Mouse (Mus musculus) MEL (cell line): ENCODE measurements around the gene Prdx2. TPM values are rescaled to one million over a fixed set of nuclear protein-coding genes. Genes with fewer than 3 reads are reported as not detected.
A peak's percentile ranks its signal among the peaks of the same experiment; 100 is the strongest.

Experiments used
- DNase-seq: peaks from one replicate; pipeline ENCODE4 v3.0.0; 2011; ENCODE audit warnings: low read depth, low spot score
- H3K27ac ChIP-seq: 2 replicates; pipeline ENCODE4 v1.5.1; 2012; ENCODE audit warnings: low read depth, mild to moderate bottlenecking, control low read depth, low read length, moderate library complexity; ENCODE audit not compliant: control insufficient read depth
- H3K27me3 ChIP-seq, 2 experiments: fragments of 150-350 bp in 1 of 2; sonication (generic) in 1 of 2; 2 replicates each; pipeline ENCODE4 v1.6.1; 2012; ENCODE audit warnings: low read length in 2 of 2, mild to moderate bottlenecking in 2 of 2, improper control_type of control experiment in 1 of 2, moderate library complexity in 1 of 2; ENCODE audit not compliant: insufficient read depth in 2 of 2, control insufficient read depth in 1 of 2
- H3K36me3 ChIP-seq, 2 experiments: 2 replicates each; pipeline ENCODE4 v1.6.1; 2012 to 2014; ENCODE audit warnings: low read length in 2 of 2, improper control_type of control experiment in 1 of 2, inconsistent platforms in 1 of 2, mild to moderate bottlenecking in 1 of 2; ENCODE audit not compliant: insufficient read depth in 2 of 2, control insufficient read depth in 1 of 2
- H3K4me1 ChIP-seq, 2 experiments: fragments of 150-350 bp in 1 of 2; sonication (generic) in 1 of 2; 2 replicates each; pipeline ENCODE4 v1.6.1; 2012; ENCODE audit warnings: low read length in 2 of 2, improper control_type of control experiment in 1 of 2, mild to moderate bottlenecking in 1 of 2; ENCODE audit not compliant: insufficient read depth in 2 of 2, control insufficient read depth in 1 of 2
- H3K4me3 ChIP-seq, 2 experiments: fragments of 150-350 bp in 1 of 2; sonication (generic) in 1 of 2; 2 replicates each; pipeline ENCODE4 v1.5.1; 2012; ENCODE audit warnings: low read depth in 2 of 2, low read length in 2 of 2, mild to moderate bottlenecking in 2 of 2, moderate library complexity in 2 of 2, control low read depth in 1 of 2, improper control_type of control experiment in 1 of 2; ENCODE audit not compliant: control insufficient read depth in 1 of 2, insufficient read depth in 1 of 2
- H3K79me2 ChIP-seq: 2 replicates; pipeline ENCODE4 v1.6.1; 2012; ENCODE audit warnings: mild to moderate bottlenecking, low read length, moderate library complexity; ENCODE audit not compliant: control insufficient read depth, poor library complexity, insufficient read depth
- H3K9ac ChIP-seq: 2 replicates; pipeline ENCODE4 v1.6.1; 2012; ENCODE audit warnings: low read depth, mild to moderate bottlenecking, control low read depth, low read length, moderate library complexity; ENCODE audit not compliant: control insufficient read depth, poor library complexity, severe bottlenecking
- H3K9me3 ChIP-seq: fragments of 150-350 bp; sonication (generic); replicated peaks from 2 replicates; pipeline ENCODE4 v1.6.1; 2012; ENCODE audit warnings: mild to moderate bottlenecking, low read length, improper control_type of control experiment, moderate library complexity; ENCODE audit not compliant: insufficient read depth
- BHLHE40 ChIP-seq: IDR thresholded peaks from 2 replicates; pipeline ENCODE4 v1.6.1; 2012; ENCODE audit warnings: low read depth, mild to moderate bottlenecking, inconsistent platforms, low read length, improper control_type of control experiment, borderline replicate concordance
- CHD1 ChIP-seq: IDR thresholded peaks from 2 replicates; pipeline ENCODE4 v1.6.1; 2012; ENCODE audit warnings: low read depth, mild to moderate bottlenecking, inconsistent platforms, low read length, improper control_type of control experiment
- CHD2 ChIP-seq: IDR thresholded peaks from 2 replicates; pipeline ENCODE4 v1.6.1; 2011; ENCODE audit warnings: low read length, improper control_type of control experiment
- E2F4 ChIP-seq: IDR thresholded peaks from 2 replicates; pipeline ENCODE4 v1.6.1; 2011; ENCODE audit warnings: low read depth, low read length, improper control_type of control experiment, borderline replicate concordance
- ETS1 ChIP-seq: IDR thresholded peaks from 2 replicates; pipeline ENCODE4 v1.6.1; 2012; ENCODE audit warnings: low read depth, mild to moderate bottlenecking, inconsistent platforms, low read length, improper control_type of control experiment, moderate library complexity
- GATA1 ChIP-seq: IDR thresholded peaks from 2 replicates; pipeline ENCODE4 v1.6.1; 2011; ENCODE audit warnings: low read depth, low read length, improper control_type of control experiment
- HCFC1 ChIP-seq: IDR thresholded peaks from 2 replicates; pipeline ENCODE4 v1.6.1; 2012; ENCODE audit warnings: low read depth, mild to moderate bottlenecking, inconsistent platforms, low read length, improper control_type of control experiment, moderate library complexity
- JUND ChIP-seq: IDR thresholded peaks from 2 replicates; pipeline ENCODE4 v1.6.1; 2011; ENCODE audit warnings: low read depth, mild to moderate bottlenecking, improper control_type of control experiment, low read length
- MAX ChIP-seq: IDR thresholded peaks from 2 replicates; pipeline ENCODE4 v1.6.1; 2011; ENCODE audit warnings: low read length, improper control_type of control experiment
- MYC ChIP-seq: IDR thresholded peaks from 2 replicates; pipeline ENCODE4 v1.6.1; 2011; ENCODE audit warnings: low read depth, mild to moderate bottlenecking, low read length, improper control_type of control experiment, moderate library complexity
- NELFE ChIP-seq: IDR thresholded peaks from 2 replicates; pipeline ENCODE4 v1.6.1; 2011; ENCODE audit warnings: low read depth, low read length, improper control_type of control experiment
- NRF1 ChIP-seq: IDR thresholded peaks from 2 replicates; pipeline ENCODE4 v1.6.1; 2014; ENCODE audit warnings: low read depth, mild to moderate bottlenecking, inconsistent platforms, low read length, improper control_type of control experiment, moderate library complexity; ENCODE audit not compliant: poor library complexity, insufficient read depth, severe bottlenecking
- POLR2A ChIP-seq, 2 experiments: IDR thresholded peaks; 2 replicates each; pipeline ENCODE4 v1.6.1; 2011 to 2012; ENCODE audit warnings: low read length in 2 of 2, mild to moderate bottlenecking in 2 of 2, control low read depth in 1 of 2, improper control_type of control experiment in 1 of 2, low read depth in 1 of 2, moderate library complexity in 1 of 2; ENCODE audit not compliant: control insufficient read depth in 1 of 2, insufficient read depth in 1 of 2, poor library complexity in 1 of 2
- POLR2AphosphoS5 ChIP-seq: IDR thresholded peaks from 2 replicates; pipeline ENCODE4 v1.6.1; 2012; ENCODE audit warnings: low read depth, borderline replicate concordance, mild to moderate bottlenecking, inconsistent platforms, low read length, moderate library complexity, mixed read lengths
- RAD21 ChIP-seq: IDR thresholded peaks from 2 replicates; pipeline ENCODE4 v1.6.1; 2011; ENCODE audit warnings: mild to moderate bottlenecking, low read depth, low read length, improper control_type of control experiment
- SIN3A ChIP-seq: IDR thresholded peaks from 2 replicates; pipeline ENCODE4 v1.6.1; 2012; ENCODE audit warnings: low read length, improper control_type of control experiment, inconsistent platforms
- USF1 ChIP-seq: IDR thresholded peaks from 2 replicates; pipeline ENCODE4 v1.6.1; 2014; ENCODE audit warnings: low read depth, mild to moderate bottlenecking, inconsistent platforms, low read length, improper control_type of control experiment, moderate library complexity
- USF2 ChIP-seq, 2 experiments: IDR thresholded peaks; 2 replicates each; pipeline ENCODE4 v1.6.1; 2011 to 2012; ENCODE audit warnings: improper control_type of control experiment in 2 of 2, low read length in 2 of 2, borderline replicate concordance in 1 of 2, inconsistent platforms in 1 of 2, low read depth in 1 of 2, mild to moderate bottlenecking in 1 of 2; ENCODE audit not compliant: insufficient read depth in 1 of 2
- ZKSCAN1 ChIP-seq: IDR thresholded peaks from 2 replicates; pipeline ENCODE4 v1.6.1; 2012; ENCODE audit warnings: low read depth, mild to moderate bottlenecking, inconsistent platforms, low read length, improper control_type of control experiment, moderate library complexity
- polyA plus RNA-seq, 2 experiments: library from polyadenylated mRNA; stranded (reverse) in 1 of 2; unstranded in 1 of 2; fragments of >175 nt in 1 of 2; fragments of >200 nt in 1 of 2; gene quantifications; 2 replicates each; pipeline versions ENCODE4 v1.2.1 to v1.2.4; 2012; ENCODE audit warnings: low replicate concordance in 2 of 2, low read depth in 1 of 2; ENCODE audit not compliant: insufficient read length in 2 of 2, insufficient read depth in 1 of 2, missing spikeins in 1 of 2
- total RNA-seq: library from RNA; depleted of rRNA; stranded (reverse); fragments of 300-350 nt; gene quantifications from 2 replicates; pipeline ENCODE4 v1.2.3, GENCODE M21; 2012

Prdx2 gene
- total and polyA plus RNA-seq, 3 experiments, result 643 to 773 (median 679) TPM

GRCm38 (mm10) chr8:84982499-84983011 is 13.2 kb downstream of the Prdx2 start (continued):
- TF ChIP-seq GATA1, result no peak
- TF ChIP-seq ZKSCAN1, result no peak
- peak; percentile 50; the same call in 1 of the 2 replicates for TF ChIP-seq SIN3A
- no peak; the same call in 1 of the 2 replicates for TF ChIP-seq ETS1
- TF ChIP-seq JUND, result no peak
- no peak for TF ChIP-seq E2F4
- no peak for TF ChIP-seq USF2 (IDR thresholded peaks at IDR 0.05; ENCODE audit: borderline replicate concordance in 1 of 2, insufficient read depth in 1 of 2, low read depth in 1 of 2, low read length in 2 of 2)
- peak; percentile 23; the same call in 1 of the 2 replicates for TF ChIP-seq HCFC1
- no peak for TF ChIP-seq USF1
- TF ChIP-seq POLR2AphosphoS5, result no peak
- no peak for TF ChIP-seq RAD21
- TF ChIP-seq BHLHE40, result 0 out of 2 replicates have a peak, but pooled peaks have one; percentile 13
- no peak for TF ChIP-seq MAX
- no peak for TF ChIP-seq NRF1
- TF ChIP-seq NELFE, result no peak
- TF ChIP-seq MYC, result peak; percentile 64; the same call in 1 of the 2 replicates
- TF ChIP-seq CHD1, result no peak

- Histone ChIP-seq H3K9ac (peak overlapping the region; percentile 88), H3K4me1 (peaks cover 11 to 61% of the 10 kb centered on the region in 2 experiments), H3K9me3 (no peaks in the 10 kb centered on the region), H3K79me2 (peaks cover 6% of the 10 kb centered on the region; the same call in 1 of the 2 replicates), H3K4me3 (peak overlapping the region in 1 of 2 experiments; percentile 65; a peak in 2 of 4 replicates), H3K27me3 (no peaks in the 10 kb centered on the region), H3K27ac (peak overlapping the region; percentile 91), H3K36me3 (peaks cover 0 to 50% of the 10 kb centered on the region in 2 experiments; a peak in 2 of 4 replicates)
- DNase-seq, result no peak
- no peak for TF ChIP-seq SIN3A
- TF ChIP-seq CHD2, result no peak
- TF ChIP-seq POLR2A (IDR thresholded peaks at IDR 0.05; ENCODE audit: control insufficient read depth in 1 of 2, insufficient read depth in 1 of 2, low read depth in 1 of 2, low read length in 2 of 2, poor library complexity in 1 of 2), result 0 out of 4 replicates have a peak, but pooled peaks of 1 of the 2 experiments have one; percentile 26
These were observed 15.1 kb downstream of the Prdx2 start for GRCm38 (mm10) chr8:84984294-84985048.
